Mouse (Mus musculus): Measurements from ENCODE around the gene Msl3l2. TPM values are rescaled to one million over a fixed set of nuclear protein-coding genes. Genes with fewer than 3 reads are reported as not detected.

Gene Msl3l2
- total RNA-seq, 4 experiments from 2014 or later, result 8.6 to 16.4 (median 14.6) TPM

Other genes starting within 250 kb of the Msl3l2 start
- 1 to 10 TPM; 5.1 to 9.2 (median 7.8) TPM for gene Tbc1d32, start 121.8 kb downstream of the Msl3l2 start, total RNA-seq (2022)

All from left cerebral cortex, adult 8-10 months (tissue).